Mouse (Mus musculus) 3134 (cell line): ENCODE measurements at regions not wholly inside any gene's neighbourhood (a gene's known extent, or its start where the extent isn't known, plus 50 kb on each side); places are given as distances from the start of the nearest gene placed in this dataset.

Source experiments
- DNase-seq: peaks from one replicate; pipeline ENCODE4 v3.0.0-alpha.2; 2011; ENCODE audit warnings: low spot score; ENCODE audit not compliant: insufficient read length; ENCODE audit errors: extremely low read depth

DNA sequence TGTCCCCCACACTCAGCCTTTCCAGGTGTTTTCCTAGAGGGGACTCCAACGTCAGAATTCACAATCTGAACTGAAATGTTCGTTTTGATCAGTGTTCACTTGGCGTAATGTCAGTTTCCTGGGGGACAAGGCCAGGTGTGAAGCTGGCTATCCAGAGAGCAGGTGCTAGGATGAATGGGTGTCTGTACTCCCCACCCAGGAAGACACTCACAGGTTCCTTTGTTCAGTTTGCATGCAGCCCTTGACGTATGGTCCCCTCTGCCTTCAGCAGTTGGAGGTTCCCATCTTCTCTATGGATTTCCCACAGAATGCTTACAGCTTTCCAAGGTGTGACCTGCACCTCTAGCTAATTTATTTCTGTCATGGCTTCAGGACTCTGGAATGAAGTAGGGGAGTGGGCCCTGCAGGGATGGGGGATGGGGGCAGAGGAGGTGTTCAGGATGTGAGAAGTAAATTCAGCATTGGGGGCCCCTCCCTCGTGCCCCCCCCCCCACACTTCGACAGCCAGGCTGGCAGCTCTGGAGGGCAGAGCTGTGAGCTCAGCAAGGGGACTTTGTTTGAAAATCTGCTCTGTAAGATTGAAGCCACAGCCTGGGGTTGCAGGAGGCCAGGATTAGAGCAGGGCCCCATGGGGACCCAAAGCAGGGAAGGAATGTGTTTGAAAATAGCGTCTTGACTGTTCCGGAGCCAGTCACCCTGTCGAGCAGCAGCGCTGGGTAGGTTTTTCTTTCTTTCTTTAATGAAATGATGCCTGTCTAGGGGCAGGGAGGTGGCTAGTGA lies 173.2 kb upstream of the Ubash3b start:
- no peak for DNase-seq

DNA sequence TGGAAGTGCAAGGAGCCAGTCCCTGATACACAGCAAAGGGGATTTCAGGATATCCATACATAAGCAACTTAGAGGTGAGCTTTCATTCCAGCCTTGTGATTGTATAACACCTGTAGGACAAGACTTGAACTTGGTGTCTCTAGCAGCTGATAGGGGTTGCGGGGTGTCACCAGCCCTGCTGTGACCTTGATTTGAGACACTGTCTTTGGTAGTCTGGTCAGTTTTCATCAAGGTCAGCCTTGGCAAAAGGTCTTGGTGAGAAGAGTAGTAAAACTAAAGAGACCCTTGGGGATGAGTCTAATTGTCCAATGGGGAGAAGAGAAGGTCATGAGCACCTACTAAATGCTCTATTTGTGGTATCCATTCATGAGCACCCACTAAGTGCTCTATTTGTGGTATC lies 172.0 kb upstream of the Ubash3b start:
- DNase-seq: no peak

DNA sequence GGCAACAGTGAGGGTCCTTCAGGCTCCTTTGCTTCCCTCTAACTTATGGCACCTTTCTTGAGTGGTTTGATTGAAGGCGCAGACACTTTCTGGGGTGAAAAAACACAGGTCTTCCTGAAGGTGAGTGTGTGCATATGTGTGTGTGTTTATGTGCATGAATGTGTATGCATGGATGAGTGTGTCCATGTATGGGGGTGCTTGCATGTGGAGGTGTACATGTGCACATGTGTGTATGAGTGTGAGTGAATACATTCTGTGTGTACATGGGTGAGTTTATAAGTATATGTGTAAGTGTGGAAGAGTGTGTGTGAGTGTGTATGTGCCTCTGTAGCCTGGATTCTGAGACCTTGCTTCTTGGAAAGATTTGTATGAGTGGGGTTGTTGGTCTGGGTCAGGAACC lies 167.5 kb upstream of the Ubash3b start:
- DNase-seq: no peak

DNA sequence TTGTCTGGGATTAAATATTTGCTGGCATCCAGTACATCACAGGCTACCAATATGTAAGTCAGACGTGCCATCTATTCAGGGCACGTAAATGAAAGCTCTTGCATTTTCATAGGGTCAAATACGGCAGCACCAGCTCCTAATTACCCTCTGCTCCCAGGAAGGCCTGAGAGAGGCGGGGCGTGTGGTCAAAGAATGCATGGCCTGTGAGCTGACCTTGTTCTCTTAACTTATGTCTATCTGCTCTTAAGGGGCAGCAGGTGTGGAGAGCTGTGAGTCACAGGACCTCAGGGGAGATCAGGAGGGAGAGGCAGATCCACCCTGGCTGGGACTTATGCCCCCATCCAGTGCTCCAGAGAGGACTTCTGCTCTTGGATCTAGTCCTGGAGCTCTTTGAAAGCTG lies 167.0 kb upstream of the Ubash3b start:
- DNase-seq: peak; percentile 16

DNA sequence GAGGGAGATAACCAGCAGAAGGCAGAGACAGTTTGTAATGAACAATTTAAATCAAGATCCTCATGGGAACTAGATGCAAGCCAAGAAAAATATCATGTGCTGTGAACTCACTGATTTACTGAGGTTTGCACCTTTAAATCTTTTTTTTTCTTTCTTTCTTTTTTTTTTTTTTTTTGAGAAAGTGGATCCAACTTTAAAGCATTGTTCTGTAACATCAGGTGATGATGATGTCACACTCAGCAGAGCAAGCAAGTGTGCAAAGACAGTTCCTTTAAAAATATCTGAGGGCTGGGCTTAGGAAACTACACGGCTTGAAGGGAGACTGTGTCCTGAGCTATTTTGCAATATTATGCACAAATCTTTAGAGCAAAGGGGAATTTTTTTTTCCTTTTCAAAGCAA lies 166.6 kb upstream of the Ubash3b start:
- no peak for DNase-seq

DNA sequence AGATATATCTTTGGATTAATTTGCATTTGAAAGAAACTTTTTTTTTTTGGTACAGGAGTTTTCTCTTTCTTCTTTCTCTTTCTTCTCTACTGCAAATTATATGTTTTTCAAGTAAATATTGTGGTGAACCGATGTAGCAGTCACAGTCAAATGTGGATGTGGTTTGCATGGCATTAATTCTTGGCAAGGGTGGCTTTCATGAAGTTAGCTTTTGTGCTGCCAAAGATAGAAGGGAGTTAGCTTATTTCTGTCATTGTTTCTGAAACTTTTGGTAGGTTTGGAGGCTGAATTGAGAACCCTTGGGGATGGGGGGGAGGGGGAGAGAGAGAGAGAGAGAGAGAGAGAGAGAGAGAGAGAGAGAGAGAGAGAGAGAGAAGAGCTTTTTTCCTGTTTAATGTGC lies 166.1 kb upstream of the Ubash3b start:
- DNase-seq: peak; percentile 28

DNA sequence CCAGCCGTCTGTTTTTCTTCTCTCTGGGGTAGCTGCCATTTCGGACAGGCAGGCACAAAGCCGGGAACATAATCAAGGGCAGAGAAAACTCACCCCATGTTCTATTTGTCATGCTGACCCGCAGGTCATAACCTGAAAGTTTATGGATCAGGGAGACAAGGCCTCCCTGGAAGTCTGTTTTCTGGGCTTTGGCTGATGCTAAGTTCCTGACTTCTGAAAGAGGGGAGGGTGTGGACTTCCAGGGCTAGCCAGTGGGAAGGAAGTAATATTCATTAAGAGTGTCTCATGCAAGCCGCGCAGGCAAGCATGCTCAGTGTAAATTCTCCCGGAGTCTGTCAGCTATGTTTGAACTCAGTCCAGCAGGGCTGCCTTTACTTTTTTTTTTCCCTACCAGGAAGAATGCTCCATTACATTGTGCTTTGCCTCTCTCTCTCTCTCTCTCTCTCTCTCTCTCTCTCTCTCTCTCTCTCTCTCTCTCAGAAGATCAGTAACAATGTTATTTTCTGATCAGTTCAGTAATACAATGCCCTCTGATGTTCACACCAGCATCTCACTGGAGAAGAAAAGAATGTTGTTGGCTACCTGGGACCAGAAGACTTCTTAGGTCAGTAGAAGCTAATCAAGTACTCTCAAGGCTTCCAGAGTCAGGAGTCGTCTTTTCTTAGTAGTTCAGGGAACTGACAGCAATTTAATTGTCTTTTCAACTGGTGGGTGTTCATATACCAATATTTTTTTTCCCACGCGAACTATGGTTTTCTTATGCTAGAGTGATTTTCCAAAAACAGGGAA lies 165.5 kb upstream of the Ubash3b start:
- peak; percentile 37 for DNase-seq

DNA sequence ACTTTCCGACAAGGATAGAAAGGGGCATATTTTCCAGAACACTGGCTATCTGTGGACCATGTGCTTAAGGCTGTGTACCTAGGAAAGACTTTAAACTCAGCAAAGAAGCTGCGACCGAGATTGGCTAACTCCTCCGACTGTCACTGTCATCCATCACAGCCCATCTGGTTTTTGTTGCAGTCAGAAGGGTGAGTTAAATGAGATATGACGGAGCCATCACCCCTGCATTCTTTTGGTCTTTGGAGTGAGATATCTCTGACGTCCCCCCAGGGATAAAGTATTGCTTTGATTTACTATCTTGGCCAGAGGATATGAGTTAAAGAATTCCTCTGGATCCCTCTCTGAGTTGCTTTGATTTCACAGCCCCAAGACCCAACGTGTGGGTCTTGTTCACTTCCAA lies 160.0 kb upstream of the Ubash3b start:
- no peak for DNase-seq

DNA sequence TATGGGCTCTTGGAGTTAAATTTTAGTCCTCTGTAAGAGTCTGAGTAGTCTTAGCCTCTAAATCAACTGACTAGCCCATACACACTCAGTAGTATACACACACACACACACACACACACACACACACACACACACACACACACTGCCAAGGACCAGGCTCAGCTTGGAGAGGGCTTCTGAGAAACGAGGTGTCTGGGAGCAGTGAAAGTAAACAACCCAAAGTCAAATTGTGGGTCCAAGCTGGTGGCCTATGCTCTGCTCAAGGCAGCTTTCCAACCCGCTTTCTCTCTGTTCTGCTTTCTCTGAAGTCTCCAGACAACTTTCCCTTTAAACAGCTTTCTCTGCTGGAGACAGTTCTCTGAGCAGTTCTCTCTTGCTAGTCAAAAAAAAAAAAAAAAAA lies 157.6 kb upstream of the Ubash3b start:
- DNase-seq: no peak

DNA sequence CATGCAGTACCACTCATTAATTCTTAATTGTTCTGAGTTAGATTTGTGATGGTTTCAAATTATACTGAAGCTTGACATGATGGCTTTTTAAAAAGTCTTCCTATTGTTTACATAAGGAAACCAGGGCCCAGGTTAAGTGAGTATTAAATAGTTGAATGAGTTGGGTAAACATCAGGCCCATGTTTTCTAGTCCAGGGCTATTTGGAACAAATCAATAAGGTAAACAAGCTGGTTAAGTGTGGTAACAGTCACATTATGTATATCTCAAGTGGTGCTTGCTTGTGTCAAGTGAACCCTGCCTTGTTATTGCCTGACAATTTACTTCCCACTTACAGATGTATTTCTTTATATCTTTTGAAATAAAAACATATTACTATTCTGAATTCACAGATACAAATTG lies 144.7 kb upstream of the Ubash3b start:
- DNase-seq: no peak

DNA sequence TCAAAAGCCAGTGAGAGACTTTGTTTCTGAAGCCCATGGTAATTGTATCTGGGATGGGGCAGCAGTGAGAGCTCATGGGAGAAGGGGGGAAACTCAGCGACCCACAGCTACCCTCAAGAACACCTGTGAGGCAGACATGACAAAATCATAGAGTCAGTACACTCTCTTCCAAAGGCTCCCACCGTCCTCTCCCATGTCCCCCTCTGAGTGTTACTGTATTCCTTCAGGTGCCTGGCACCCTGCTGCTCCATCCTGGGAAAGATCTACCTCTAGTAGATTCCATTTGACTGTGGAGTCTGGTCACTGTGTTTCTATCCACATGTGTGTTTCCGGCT lies 142.0 kb upstream of the Ubash3b start:
- no peak for DNase-seq

DNA sequence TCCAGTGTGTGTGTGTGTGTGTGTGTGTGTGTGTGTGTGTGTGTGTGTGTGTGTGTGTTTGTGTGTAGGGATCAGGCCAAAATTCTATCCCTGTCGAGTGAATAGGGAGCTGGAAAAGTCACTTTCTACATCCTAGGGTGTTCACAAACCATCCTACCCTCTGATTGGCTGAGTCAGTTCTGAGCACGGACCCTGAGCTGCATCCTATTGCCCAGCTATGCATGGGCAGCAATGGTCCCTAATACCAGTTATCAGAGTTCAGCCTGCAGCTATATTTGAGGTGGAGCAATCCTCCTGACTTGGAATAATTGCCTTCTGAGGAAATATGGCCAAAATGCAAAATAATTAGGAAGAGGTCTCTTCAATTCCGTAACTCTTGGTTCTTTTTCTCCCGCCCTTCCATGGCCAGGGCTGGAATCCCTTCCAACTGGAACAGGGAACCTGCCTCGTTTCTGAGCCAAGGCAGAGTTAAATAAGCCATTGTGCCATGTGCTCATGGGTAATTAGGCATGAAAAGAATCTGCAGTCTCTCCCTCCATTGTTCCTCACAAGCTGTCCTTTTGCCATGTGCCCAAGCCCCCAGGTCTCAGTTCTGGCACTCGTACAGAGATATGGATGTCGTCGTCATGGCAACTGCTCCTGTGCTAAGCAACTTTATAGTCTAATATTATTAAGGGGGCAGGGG lies 141.5 kb upstream of the Ubash3b start:
- DNase-seq: no peak

DNA sequence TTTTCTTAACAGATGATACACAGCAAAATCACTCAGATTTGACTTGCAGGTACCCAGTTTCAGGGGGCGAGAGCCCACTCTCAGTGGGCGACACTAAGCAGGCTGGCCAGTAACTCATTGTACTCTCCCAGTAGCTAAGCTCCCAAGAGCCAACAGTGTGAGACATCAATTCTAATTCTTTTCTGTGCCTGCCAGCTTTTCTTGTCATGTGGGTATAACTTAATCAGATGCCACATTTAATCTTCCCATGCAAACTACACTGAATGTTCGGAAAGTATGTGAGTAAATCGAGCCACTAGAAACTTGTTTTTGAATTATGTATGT lies 124.6 kb upstream of the Ubash3b start:
- no peak for DNase-seq

DNA sequence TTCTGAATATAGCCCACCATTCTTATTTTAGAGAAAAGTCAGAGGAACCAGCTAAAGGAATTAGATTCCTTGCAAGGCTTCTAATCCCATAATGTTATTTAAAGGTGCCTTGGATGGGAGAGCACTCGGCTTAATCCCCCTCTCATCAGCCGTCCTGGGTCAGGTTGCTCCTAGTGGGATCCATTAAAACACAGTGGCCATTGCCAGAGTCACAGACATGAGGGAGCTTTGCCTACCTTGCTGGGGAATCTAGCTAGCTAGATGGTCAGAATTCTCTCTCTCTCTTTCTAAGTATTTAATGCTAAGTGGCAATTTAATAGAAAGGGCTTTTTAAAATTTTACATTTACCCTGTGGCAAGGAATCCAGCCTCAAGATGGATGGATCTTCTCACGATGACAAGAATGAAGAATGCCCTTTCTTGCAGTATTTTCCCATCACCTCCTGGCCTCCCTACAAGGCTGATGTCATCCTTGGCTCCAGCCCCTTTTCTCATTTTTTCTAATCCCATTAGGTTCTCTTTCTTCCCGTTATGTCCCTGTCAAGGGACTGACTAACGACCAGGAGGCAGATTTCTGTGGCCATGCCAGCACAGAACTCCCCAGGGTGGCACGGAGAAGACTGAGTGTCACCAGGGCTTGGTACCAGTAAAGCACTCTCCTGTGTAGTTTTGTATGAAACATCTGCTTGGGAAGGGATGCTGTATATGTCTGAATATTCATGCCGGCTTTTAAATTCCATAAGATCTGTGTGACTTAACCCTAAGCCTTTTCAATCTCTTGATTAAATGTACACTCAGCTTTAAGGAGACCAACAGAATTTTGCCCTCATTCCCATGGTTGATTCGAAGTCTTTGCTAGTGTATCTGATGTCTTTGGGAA lies 124.0 kb upstream of the Ubash3b start:
- no peak for DNase-seq

DNA sequence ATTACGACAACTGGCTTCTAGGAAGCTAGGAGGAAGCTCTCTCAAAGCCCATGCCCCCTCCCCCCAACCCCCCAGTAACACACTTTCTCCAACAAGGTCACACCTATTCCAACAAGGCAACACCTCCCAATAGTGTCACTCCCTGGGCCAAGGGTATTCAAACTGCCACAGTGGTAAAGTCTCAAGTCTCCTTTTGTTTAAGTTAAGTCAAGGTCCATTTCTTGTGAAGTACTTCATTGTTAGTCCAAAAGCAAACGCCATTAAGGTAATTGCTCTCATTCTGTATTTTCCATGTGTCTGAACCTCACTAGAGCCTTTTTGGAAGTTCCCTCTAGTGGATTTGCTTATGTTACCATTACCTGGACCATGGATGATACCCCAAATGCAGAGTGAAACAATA lies 116.2 kb upstream of the Ubash3b start:
- no peak for DNase-seq

DNA sequence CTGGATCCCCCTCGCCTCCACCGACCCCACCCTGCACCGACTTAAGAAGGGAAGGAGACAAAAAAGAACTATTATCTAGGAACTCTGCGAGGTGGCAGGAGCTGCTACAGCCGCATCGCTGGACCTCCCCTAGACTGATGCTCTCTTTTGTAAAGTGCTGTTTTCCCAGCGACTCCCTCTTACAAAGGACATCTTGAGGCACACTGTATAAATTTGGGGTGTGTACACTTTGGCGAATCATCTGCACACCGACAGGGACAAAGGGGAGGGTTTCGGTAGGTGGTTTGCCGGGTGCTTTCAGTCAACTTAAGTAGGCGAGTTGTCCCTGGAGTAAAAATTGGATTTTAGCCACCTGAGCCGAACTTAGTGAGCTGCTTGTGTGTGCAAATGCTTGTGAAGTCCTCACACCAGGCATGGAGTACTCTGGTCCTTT lies 112.4 kb upstream of the Ubash3b start:
- no peak for DNase-seq

DNA sequence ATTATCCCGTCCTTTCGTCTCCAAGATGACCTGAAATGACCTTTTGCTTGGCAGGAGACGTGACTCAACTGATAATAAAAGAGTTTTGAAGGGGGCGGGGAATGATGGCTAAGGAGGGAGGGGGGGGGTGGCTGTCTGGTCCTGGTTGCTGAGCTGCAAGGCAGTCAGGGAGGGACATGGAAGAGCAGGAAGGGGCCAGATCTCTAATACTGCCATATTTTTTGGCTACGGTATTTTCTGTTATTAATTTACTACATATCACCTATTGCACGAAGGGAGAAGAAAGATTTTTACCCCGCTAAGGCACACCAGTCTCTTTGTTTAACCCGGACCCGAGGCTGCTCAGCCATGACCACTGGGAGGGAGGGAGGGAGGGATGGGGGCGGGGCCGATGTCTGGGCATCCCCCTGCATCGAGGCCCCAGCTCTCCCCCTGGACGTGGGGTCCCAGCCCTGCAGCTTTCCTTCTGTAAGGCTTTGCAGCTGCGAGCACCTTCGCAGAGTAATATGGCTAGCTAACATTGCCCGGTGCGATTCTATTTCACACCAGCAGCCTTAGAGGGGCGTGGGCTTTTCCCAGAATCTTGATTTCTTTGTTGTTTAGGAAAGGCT lies 111.8 kb upstream of the Ubash3b start:
- DNase-seq: no peak

DNA sequence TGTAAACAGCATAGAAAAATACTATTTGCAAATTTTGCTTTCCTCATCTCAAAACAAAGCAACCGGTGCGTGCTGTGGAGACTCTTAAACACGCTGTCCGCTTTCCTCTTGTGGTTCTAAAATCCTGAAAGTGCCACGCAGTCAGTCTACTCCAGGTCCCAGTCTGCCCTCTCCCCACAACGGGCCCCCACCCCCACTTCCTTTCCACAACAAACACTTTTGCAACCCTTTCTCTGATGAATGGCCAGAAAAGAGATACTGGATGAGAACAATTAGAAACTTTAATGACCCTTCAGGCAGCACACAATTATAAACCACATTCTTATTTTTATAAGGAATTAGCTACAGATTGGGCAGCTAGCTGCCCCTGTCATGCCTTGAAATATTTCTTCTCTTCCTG lies 111.1 kb upstream of the Ubash3b start:
- DNase-seq: no peak

DNA sequence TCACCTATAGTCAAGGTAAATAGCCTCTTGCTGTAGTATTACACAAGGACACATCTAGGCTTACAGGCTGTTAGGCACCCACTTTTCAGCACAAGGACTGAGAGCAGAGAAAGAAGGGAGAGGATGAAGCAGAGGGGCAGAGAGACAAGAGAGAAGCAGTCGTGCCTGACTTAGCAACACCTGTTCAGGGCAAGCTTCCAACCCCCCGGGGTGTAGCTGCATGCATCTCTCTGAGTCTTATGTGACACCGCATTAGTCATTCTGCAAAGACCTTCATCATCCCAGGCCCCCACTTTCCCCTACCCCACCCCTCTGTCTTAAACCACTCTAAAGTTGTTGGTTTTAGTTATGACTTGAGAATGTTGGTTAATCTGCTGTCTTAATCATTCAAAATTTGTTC lies 106.6 kb upstream of the Ubash3b start:
- DNase-seq: no peak

DNA sequence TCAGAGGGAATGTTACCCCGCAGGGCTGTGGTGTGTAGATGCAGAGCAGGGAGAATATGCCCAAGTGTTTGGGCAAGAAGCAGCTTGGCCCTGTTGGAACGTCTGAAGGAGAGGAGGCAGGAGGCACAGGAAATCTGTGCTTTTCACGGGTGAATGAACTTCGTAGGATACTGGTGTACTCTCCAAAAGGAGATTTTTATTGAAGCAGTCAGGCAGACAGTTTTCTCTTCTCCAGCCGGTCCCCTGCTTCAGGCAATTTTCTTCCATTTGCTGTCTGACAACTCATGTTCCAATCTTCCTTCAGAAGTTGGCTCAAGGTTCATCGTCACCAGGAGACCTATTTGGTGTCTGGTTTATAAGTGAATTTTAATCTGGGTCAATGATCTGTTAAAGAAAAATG lies 103.0 kb upstream of the Ubash3b start:
- DNase-seq: no peak

DNA sequence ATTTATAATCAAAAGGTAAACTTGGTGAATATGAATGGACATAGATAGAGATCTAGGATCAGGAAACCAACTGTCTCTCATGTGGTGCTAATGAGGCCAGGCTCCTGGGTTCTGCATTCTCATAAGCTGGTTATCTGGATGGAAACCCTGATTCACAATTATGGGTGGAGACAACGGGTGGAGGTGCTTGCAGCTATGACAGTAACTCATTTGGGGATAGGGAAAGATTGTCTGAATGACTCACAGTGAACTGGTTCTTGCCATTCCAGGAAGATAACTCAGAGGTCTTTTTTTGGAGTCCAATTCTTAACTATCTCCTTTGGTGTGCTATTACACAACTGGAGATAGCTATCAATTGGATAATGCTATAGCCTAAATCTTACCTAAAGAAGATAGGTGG lies 95.7 kb upstream of the Ubash3b start:
- no peak for DNase-seq
